Mouse (Mus musculus): ENCODE results near the gene Stk40.
A peak's percentile ranks its signal among the peaks of the same experiment; 100 is the strongest.

The Stk40 gene

GRCm38 (mm10) chr4:126120506-126120905 is 16.7 kb downstream of the Stk40 start:
- DNase-seq (ENCODE audit: low spot score in 2 of 2) = no peak

DNA sequence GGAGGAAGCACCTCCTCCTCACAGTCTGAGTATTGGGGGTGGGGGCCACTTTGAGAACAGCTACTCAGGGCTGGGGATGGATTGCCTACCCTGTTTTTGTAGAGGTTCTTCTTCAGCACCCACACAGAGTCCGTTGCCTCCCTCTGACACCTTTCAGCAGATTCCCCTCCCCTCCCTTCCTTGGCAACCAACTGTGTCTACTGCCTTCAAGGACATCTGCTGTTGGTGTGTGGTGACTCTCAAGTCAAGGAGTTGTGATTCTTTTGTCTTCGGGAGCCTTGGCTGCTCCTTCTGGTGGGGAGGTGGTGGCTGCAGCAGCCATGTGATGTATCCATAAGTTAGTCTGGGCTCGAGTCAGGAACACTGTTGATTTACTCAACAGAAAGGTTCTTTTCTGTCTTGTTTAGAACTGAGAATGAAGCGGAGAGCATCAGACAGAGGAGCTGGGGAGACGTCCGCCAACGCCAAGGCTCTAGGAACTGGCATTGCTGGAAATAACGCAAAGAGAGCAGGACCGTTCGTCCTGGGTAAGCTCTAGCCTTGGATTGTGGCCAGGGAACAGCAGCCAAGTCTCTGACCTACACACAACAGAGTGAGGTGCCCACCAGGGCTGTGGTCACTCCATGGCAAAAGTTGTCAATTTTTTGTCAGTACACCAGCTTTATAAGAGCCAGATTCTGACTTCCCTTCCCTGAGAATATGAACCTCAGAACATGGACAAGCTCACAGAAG is 19.7 kb downstream of the Stk40 start:
- no peak for DNase-seq (ENCODE audit: low spot score in 2 of 2)

- DNase-seq (ENCODE audit: low spot score in 2 of 2) = no peak
Measured at GRCm38 (mm10) chr4:126130502-126130901, 26.7 kb downstream of the Stk40 start.

DNA sequence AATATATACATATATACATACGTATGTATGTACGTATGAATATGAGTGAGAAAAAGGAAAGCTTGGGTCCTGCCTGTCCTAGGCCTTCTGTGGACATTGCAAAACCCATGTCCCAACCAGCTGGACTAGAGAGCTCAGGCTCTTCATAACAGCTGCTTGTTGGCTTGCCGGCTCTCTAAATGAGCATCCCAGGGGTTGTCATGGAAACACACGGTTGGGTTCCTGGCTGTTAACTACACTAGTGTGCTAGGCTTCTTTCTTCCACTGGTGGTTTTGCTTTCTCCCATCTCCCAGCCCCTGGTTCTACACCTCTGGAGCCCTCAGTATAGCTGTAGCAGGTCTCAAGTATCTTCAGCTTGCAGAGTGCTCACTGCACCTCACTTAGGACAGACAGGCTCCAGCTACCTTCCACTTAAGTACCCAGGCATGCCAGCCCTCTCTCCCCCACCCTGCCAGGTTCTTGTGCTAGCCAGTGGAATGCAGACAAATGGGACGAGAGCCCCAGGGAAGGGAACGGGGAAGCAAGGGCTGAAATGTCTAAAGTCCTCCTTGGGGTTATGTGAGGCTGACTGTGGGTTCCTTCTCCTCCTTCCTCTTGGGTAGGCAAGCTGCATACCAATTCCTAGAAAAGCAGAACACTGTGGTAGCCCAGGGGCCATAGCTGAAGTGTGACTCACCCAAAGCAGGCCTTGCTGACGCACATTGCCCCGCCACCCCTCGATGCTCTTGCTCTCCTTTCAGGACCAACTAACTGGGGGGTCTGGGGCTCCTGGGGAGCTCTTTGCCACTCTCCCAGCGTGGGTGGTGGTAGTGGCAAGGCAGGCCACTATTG is 27.7 kb downstream of the Stk40 start:
- DNase-seq (ENCODE audit: low spot score in 2 of 2) = peak in 1 of 2 experiments; percentile 45

- no peak for DNase-seq (ENCODE audit: low spot score in 2 of 2)
Measured at GRCm38 (mm10) chr4:126132636-126133264, 29.0 kb downstream of the Stk40 start.

- DNase-seq (ENCODE audit: low spot score in 2 of 2) = no peak
Measured at GRCm38 (mm10) chr4:126134236-126134635, 30.5 kb downstream of the Stk40 start.

DNA sequence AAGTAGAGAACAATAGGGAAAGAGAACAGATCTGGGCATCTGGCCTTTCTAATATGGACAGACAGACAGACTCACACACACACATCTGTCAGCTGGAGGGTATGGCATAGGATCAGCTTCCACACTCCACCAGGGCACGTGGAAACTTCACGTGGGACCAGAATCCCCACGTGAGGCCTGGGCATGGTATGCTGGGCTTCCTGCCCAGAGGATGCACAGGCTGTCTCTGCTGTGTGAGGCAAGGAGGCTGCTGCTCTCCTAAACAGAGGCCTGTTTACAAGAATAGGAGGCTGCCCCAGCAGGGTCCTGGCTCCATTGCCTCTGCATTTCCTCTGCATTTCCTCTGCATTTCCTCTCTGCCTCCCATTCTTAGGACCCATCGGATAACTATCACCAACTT is 30.9 kb downstream of the Stk40 start:
- no peak for DNase-seq (ENCODE audit: low spot score in 2 of 2)

DNA sequence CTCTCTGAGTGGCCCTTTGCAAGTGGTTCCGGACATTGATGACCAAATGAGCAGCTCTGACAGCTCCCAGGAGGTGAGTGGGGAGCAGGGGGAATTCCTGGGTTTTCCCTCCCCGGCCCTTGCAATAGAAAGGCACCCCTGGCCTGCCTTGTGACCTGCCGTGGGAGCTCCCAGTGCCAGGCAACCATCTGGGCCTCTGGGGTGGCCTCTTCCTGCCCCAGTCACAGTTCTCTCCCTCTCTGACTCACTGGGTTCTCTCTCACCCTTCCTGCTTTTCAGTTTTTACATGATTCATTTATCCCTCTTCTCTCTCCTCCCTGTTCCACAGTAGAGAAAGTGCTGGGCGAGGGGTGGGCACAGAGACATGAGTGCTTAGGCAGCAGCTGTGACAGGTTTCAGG is 34.0 kb downstream of the Stk40 start:
- DNase-seq (ENCODE audit: low spot score in 2 of 2) = no peak

- DNase-seq (ENCODE audit: low spot score in 2 of 2) = no peak
Measured at GRCm38 (mm10) chr4:126141021-126141420, 37.3 kb downstream of the Stk40 start.

DNA sequence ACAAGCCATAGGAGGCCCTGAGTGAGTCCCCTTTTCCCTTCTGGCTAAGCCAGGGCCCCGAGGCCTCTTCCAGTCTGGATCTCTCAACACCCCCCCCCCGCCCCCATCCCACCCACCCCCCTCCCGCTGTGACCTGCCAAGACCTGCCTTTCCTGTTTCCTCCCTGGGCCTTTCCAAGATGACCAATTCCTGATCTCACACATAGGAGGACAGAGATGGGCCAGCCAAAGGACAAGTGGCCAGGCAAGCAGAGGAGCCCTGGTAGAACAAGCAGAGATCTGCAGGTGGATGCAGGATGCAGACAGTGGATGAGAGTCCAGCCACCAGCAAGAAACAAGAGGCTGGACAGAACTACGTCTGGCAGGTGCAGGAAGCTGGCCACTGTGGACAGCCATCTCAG is 41.6 kb downstream of the Stk40 start:
- DNase-seq (ENCODE audit: low spot score in 2 of 2) = no peak

DNA sequence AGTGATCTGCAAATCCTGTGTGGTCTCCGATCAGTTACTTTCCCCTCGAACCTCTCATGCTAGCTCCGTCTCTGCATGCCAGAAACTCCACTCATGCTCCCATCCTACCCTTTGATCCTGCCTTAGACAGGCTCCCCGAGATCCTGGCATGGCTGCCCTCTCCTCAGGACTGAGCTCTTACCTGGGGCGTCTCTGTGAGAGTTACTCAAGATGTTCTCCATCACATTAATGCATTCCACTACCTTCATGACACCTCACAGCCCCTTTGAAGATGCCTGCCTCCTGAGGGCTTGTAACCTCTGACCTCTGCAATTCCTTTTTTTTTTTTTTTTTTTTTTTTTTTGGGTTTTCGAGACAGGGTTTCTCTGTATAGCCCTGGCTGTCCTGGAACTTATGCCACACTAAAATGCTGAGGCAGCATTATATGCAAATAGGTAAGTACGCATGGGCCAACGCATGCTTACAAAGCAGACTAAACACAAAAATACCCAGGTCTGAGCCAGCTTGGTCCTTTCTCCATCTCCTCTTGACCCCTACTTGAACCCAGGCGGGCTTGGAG is 43.3 kb downstream of the Stk40 start:
- no peak for DNase-seq (ENCODE audit: low spot score in 2 of 2)

- no peak for DNase-seq (ENCODE audit: low spot score in 2 of 2)
Measured at GRCm38 (mm10) chr4:126147533-126148160, 43.9 kb downstream of the Stk40 start, which contains the start of gene Eva1b. TSS of gene Eva1b (plus strand) at chr4:126147744.

GRCm38 (mm10) chr4:126148161-126148961 is 44.6 kb downstream of the Stk40 start:
- DNase-seq (ENCODE audit: low spot score in 2 of 2) = no peak

DNA sequence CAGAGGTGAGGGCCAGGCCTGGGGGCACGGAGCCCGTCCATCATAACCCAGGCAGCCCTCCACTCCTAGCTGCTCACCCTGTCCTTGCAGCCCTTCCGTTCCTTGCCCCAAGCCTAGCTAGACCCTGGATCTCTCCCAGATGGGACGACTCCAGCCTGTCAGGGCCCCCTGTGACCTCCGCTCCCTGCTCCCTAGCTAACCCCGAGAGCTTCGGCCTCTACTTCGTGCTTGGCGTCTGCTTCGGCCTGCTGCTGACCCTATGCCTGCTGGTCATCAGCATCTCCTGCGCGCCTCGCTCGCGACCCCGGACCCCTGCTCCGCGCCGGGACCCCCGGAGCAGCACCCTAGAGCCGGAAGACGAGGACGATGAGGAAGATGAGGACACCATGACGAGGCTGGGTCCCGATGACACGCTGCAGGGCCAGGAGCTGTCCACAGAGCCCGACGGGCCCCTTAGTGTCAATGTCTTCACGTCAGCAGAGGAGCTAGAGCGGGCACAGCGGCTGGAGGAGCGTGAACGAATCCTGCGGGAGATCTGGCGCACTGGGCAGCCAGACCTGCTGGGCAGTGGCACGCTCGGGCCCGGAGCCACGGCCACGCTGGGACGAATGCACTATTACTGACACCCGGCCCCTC is 45.4 kb downstream of the Stk40 start:
- no peak for DNase-seq (ENCODE audit: low spot score in 2 of 2)

DNA sequence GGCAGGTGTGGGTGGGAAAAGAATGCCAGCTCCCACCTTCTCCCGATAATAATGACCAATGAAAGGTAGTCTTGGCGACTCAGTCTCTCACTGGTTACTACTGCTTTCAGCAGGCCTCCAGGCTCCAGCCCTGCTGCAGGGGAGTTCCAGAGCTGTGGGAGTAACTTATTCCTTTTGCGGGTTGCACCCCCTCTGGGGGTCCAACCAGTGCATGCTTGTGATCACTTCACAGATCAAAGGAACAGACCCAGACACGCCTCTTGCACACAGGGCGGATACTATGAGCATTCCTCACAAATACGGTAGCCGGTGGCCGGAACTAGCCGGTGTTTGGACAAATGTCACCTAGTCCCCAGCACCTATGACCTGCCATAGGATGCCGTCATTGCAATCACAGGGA is 46.0 kb downstream of the Stk40 start:
- DNase-seq (ENCODE audit: low spot score in 2 of 2) = no peak

- DNase-seq (ENCODE audit: low spot score in 2 of 2) = no peak
Measured at GRCm38 (mm10) chr4:126150297-126150948, 46.7 kb downstream of the Stk40 start.

- no peak for DNase-seq (ENCODE audit: low spot score in 2 of 2)
Measured at GRCm38 (mm10) chr4:126150949-126151320, 47.2 kb downstream of the Stk40 start.

DNA sequence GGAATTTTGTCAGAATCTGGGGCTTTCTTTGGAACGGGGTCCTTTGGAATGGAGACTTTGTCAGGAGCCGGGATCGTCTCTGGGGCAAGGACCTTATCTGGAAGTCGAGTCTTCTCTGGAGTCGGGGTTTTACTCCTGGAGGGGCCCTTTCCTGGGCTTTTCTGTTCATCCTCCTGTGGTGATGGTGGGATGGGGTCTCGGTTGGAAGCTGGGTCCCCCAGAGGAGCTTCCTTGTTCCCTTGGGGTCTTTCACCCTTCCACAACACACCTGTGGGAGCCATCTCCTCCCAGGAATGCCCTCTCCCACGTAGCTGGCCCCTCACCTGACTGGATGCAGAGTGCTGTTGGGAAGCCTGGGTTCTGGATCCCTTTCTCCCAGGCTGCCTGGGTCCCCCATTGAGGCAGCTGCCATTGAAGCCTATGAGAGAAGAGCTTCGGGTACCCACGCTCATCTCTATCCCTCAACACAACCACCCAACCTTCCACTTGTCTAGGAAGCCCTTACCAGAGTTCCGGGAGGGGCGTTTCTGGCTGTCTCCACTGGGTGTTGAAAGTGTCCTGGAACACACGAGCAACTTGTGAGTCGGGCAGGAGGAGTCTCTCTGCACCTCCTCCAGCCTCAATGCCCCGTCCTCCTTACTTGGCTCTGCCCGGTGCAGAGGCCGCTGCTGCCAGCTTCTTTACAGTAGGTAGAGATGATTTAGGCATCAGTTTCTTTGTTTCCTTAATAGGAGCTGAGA is 48.1 kb downstream of the Stk40 start:
- DNase-seq (ENCODE audit: low spot score in 2 of 2) = no peak

DNA sequence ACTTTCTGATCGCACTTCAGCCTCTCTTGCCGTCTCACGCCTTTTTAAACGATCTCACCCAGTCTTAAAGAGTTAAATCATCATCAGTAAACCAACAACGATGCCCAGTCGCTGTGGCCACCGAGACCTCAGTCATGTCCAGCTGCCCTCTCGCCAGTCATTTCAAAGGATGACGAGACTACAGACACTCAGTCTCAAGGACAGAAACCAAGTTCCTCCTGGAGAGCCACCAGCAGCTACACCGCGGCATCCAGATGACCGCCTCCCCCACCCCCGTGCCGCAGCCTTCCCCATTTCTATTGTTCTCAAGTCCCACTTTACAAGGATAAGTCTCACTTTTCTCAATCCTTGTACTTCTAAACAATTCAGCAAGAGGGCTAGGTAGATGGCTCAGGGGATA is 49.1 kb downstream of the Stk40 start:
- DNase-seq (ENCODE audit: low spot score in 2 of 2) = no peak

Measured in frontal cortex, postnatal 14 days (tissue).